Mouse (Mus musculus) cerebellum, adult 11-12 months (tissue): ENCODE measurements around the gene Tmem53.

ENCODE experiments used
- DNase-seq: peaks from one replicate; pipeline ENCODE4 v3.0.0; 2022

Gene Tmem53

DNA sequence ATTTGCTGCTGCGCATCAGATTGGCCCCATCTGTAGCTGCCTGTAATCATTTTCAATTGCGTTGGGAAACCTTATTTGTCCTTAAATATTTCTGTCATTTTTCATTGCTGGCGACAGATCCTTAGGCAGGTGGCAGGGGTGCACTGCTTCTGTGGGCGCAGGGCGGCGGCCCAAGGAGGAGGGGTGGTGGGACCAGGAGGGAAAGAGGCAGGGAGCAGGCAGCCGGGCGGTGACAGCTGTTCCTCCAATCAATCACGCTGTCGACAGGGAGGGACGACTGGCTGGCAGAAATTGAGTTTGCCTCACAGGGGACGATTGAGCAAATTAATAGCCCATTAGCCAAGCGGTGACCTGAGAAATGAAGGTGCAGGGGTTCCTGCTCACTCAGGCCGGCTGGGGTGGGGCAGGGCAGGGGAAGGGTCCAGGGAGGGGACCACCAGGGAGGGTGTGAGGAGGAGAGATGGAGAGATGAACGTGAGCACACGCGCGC lies 66.0 kb downstream of the Tmem53 start:
- no peak for DNase-seq
